Mouse (Mus musculus) G1E (cell line): ENCODE results near the gene Setd5. TPM values are rescaled to one million over a fixed set of nuclear protein-coding genes. Genes with fewer than 3 reads are reported as not detected.

Source experiments
- ATAC-seq: 2 replicates; pipeline ENCODE4 v1.8.0; 2016; ENCODE audit warnings: mild to moderate bottlenecking; ENCODE audit not compliant: insufficient number of reproducible peaks, poor library complexity, low FRiP score, severe bottlenecking; ENCODE audit errors: extremely low read depth
- DNase-seq: peaks from one replicate; pipeline ENCODE4 v3.0.0; 2012; ENCODE audit warnings: low spot score
- H3K27me3 ChIP-seq: 2 replicates; pipeline ENCODE4 v1.6.1; 2012; ENCODE audit warnings: mild to moderate bottlenecking, low read length, inconsistent platforms; ENCODE audit not compliant: insufficient read depth
- H3K36me3 ChIP-seq: replicated peaks from 2 replicates; pipeline ENCODE3; 2012; ENCODE audit warnings: mild to moderate bottlenecking, inconsistent platforms
- H3K4me1 ChIP-seq: 2 replicates; pipeline ENCODE4 v1.6.1; 2012; ENCODE audit warnings: low read depth, low read length, inconsistent platforms, mixed read lengths; ENCODE audit not compliant: insufficient read depth
- H3K4me3 ChIP-seq: 2 replicates; pipeline ENCODE4 v1.5.1; 2012; ENCODE audit warnings: low read depth, mild to moderate bottlenecking, inconsistent platforms, low read length, moderate library complexity, mixed read lengths
- H3K9me3 ChIP-seq: replicated peaks from 2 replicates; pipeline ENCODE4 v1.6.1; 2012; ENCODE audit warnings: inconsistent platforms
- CTCF ChIP-seq: IDR thresholded peaks from 2 replicates; pipeline ENCODE4 v1.5.1; 2012; ENCODE audit warnings: low read depth, low read length, inconsistent platforms, mixed read lengths
- GATA1 ChIP-seq: IDR thresholded peaks from 2 replicates; pipeline ENCODE4 v1.6.1; 2012; ENCODE audit warnings: borderline replicate concordance, low read length, inconsistent platforms, mixed read lengths
- GATA2 ChIP-seq: IDR thresholded peaks from 2 replicates; pipeline ENCODE4 v1.6.1; 2012; ENCODE audit warnings: low read depth, low read length, inconsistent platforms, borderline replicate concordance
- POLR2AphosphoS5 ChIP-seq: IDR thresholded peaks from 2 replicates; pipeline ENCODE4 v1.6.1; 2012; ENCODE audit warnings: low read depth, low read length, inconsistent platforms; ENCODE audit not compliant: insufficient replicate concordance
- TAL1 ChIP-seq: conservative IDR thresholded peaks from 2 replicates; pipeline ENCODE4 v1.6.1; 2012; ENCODE audit warnings: low read depth, low read length, inconsistent platforms, mixed read lengths
- polyA plus RNA-seq: library from polyadenylated mRNA; stranded (reverse); fragments of >175 nt; gene quantifications from 2 replicates; pipeline ENCODE4 v1.2.3, GENCODE M21; 2012
- total RNA-seq, 2 experiments: library from RNA; stranded (forward) in 1 of 2; stranded (reverse) in 1 of 2; fragments of 200-1000 nt in 1 of 2; fragments of >200 nt in 1 of 2; fragmentation: Nextera tagmentation in 1 of 2; gene quantifications; 2 replicates each; pipeline ENCODE4 v1.2.3; 2014 to 2017

Gene Setd5
- total and polyA plus RNA-seq, 3 experiments, result 95.0 to 262 (median 154) TPM

DNA sequence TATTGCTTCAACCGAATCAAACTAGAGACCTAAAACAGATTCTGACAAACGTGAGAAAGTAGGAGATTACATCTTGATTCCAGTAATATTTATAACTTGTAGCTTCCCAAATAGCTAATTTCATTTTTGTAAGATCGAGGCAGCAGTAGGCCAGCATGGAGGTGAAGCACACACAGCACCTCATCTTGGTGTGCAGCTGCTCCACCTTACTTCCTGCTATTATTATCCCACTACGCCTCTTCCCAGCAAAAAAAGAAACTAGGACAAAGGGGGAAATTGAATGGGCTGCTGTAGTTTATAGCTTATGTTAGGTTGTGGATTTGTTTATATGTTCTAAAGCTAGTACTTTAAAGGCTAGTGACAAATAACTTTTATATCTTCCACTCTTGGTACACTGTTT lies 7.4 kb downstream of the Setd5 start:
- no peak for ATAC-seq
- H3K4me1 ChIP-seq, result peaks cover 35% of the 10 kb centered on the region
- no peaks in the 10 kb centered on the region for H3K27me3 ChIP-seq
- TF ChIP-seq GATA1 (no peak), TAL1 (no peak), CTCF (no peak), POLR2AphosphoS5 (no peak), GATA2 (no peak)
- H3K4me3 ChIP-seq, result no peak overlapping the region; the same call in 1 of the 2 replicates
- DNase-seq, result no peak
- no peaks in the 10 kb centered on the region for H3K9me3 ChIP-seq
- H3K36me3 ChIP-seq, result peaks cover 30% of the 10 kb centered on the region

- no peak for TF ChIP-seq CTCF
- no peak for TF ChIP-seq POLR2AphosphoS5
- TF ChIP-seq GATA1, result no peak
- Histone ChIP-seq H3K27me3 (no peaks in the 10 kb centered on the region), H3K36me3 (peaks cover 27% of the 10 kb centered on the region), H3K9me3 (no peaks in the 10 kb centered on the region), H3K4me1 (peaks cover 22% of the 10 kb centered on the region), H3K4me3 (no peak overlapping the region)
- DNase-seq (no peak), ATAC-seq (no peak)
These were observed 16.0 kb downstream of the Setd5 start for GRCm38 (mm10) chr6:113093206-113093605.

- Histone ChIP-seq H3K4me3 (no peak overlapping the region), H3K9me3 (no peaks in the 10 kb centered on the region), H3K4me1 (peaks cover 29% of the 10 kb centered on the region), H3K36me3 (peaks cover 21% of the 10 kb centered on the region), H3K27me3 (no peaks in the 10 kb centered on the region)
- DNase-seq, result no peak
- no peak for ATAC-seq
- no peak for TF ChIP-seq POLR2AphosphoS5
- no peak for TF ChIP-seq TAL1
These were observed 18.4 kb downstream of the Setd5 start for GRCm38 (mm10) chr6:113095547-113095946.

GRCm38 (mm10) chr6:113097662-113098061 lies 20.5 kb downstream of the Setd5 start:
- DNase-seq (no peak), ATAC-seq (no peak)
- Histone ChIP-seq H3K9me3 (no peaks in the 10 kb centered on the region), H3K36me3 (peaks cover 15% of the 10 kb centered on the region), H3K4me1 (peaks cover 37% of the 10 kb centered on the region), H3K27me3 (no peaks in the 10 kb centered on the region), H3K4me3 (no peak overlapping the region)
- TF ChIP-seq POLR2AphosphoS5, result no peak
- TF ChIP-seq TAL1, result no peak
- TF ChIP-seq GATA2, result no peak
- no peak for TF ChIP-seq CTCF
- TF ChIP-seq GATA1, result no peak

DNA sequence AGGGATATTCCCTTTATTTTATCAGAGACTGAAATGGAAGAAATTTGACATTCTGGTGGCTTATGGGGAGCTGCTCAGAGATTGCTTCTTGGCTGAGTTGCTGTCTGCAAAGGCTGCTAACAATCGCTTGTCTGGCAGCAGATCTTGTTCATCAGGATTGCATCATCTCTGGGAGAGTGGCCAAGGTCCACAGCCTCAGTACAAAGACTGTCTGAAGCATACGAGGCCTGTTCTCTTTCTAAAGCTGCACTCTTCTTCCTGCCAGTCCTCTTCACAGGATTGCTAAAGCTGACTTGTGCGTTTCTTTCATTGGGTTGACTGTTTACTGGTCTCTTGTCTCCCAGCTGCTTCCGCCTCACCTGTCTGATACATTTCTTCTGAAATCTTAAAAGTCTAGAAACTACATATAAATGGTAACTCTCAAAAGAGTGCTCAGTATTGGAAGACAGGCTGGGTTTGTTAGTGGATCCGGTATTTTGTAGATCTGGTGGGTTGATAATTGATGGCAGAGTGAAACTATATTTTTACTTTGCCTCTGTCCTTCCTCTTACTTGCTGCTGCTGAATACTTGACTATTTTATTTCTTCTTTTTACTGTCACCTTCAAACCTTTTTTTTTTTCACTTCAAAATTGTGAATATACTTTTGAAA lies 22.6 kb downstream of the Setd5 start:
- H3K4me1 ChIP-seq, result peaks cover 36% of the 10 kb centered on the region
- DNase-seq (peak; percentile 2), ATAC-seq (peak; percentile 61; the same call in 1 of the 2 replicates)
- no peak overlapping the region; the same call in 1 of the 2 replicates for H3K4me3 ChIP-seq
- H3K36me3 ChIP-seq, result peaks cover 21% of the 10 kb centered on the region
- H3K9me3 ChIP-seq, result no peaks in the 10 kb centered on the region
- no peak for TF ChIP-seq TAL1
- TF ChIP-seq CTCF, result no peak
- no peak for TF ChIP-seq GATA1
- no peak for TF ChIP-seq GATA2
- no peak for TF ChIP-seq POLR2AphosphoS5
- no peaks in the 10 kb centered on the region for H3K27me3 ChIP-seq

GRCm38 (mm10) chr6:113102541-113102940 lies 25.4 kb downstream of the Setd5 start:
- DNase-seq (no peak), ATAC-seq (no peak)
- Histone ChIP-seq H3K4me1 (peaks cover 27% of the 10 kb centered on the region), H3K27me3 (no peaks in the 10 kb centered on the region), H3K9me3 (no peaks in the 10 kb centered on the region), H3K4me3 (no peak overlapping the region), H3K36me3 (peaks cover 31% of the 10 kb centered on the region)
- no peak for TF ChIP-seq CTCF

GRCm38 (mm10) chr6:113103765-113104164 lies 26.6 kb downstream of the Setd5 start:
- peak; percentile 2 for DNase-seq
- TF ChIP-seq GATA1 (no peak), GATA2 (no peak), CTCF (no peak), POLR2AphosphoS5 (no peak), TAL1 (no peak)
- ATAC-seq, result peak; percentile 59
- peaks cover 37% of the 10 kb centered on the region for H3K36me3 ChIP-seq
- peaks cover 24% of the 10 kb centered on the region for H3K4me1 ChIP-seq
- H3K4me3 ChIP-seq, result no peak overlapping the region
- H3K9me3 ChIP-seq, result no peaks in the 10 kb centered on the region
- H3K27me3 ChIP-seq, result no peaks in the 10 kb centered on the region
